Mouse (Mus musculus) lung, postnatal 0 days (tissue): ENCODE data around the gene Adgrl2.

Experiments
- CTCF ChIP-seq: IDR thresholded peaks from 2 replicates; pipeline ENCODE4 v1.5.1; 2016; ENCODE audit warnings: antibody characterized with exemption, mild to moderate bottlenecking
- EP300 ChIP-seq: IDR thresholded peaks from 2 replicates; pipeline ENCODE4 v1.6.1; 2016; ENCODE audit warnings: antibody characterized with exemption, mild to moderate bottlenecking, control low read depth

DNA sequence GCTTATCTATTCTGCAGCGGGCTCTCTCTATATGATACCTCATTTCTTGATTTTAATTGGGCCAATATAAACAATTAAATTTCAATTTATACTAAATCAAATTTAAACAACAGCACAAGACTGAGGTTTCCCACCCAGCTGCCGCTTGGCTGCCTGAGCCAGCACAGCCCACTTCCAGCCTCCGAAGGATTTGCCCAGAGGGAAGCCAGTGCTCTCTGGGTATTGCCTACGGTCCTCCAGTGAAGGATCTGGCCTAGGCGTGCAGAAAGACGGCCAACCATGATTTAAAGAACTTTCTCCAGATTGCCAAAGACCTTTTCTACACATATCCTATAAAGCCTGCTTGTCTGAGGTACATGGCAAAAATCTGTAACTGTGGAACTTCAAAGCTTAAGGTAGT lies 59.4 kb downstream of the Adgrl2 start:
- no peak for TF ChIP-seq CTCF
- TF ChIP-seq EP300, result no peak
